Mouse (Mus musculus): Measurements from ENCODE around the gene Upk1b. TPM values are rescaled to one million over a fixed set of nuclear protein-coding genes. Genes with fewer than 3 reads are reported as not detected.
"Not testable (repeated sequence)": the region's sequence is repeated elsewhere in the genome, so short reads cannot be mapped to it uniquely, and the experiment has no call there.

The Upk1b gene
- not detected for polyA plus RNA-seq (2017; shearing (Covaris generic))

GRCm38 (mm10) chr16:38800091-38800490 lies at the start of gene Upk1b:
Gene Upk1b (minus strand): TSS chr16:38800328.
- no peak for ATAC-seq

GRCm38 (mm10) chr16:38828649-38829048 lies 28.5 kb upstream of the Upk1b start, which contains the start of gene 4930435E12Rik:
Gene 4930435E12Rik (minus strand): TSS chr16:38828749.
- ATAC-seq = no peak

- peak; percentile 71 for ATAC-seq
Observed at GRCm38 (mm10) chr16:38812521-38812920, 12.4 kb upstream of the Upk1b start.

- no peak for ATAC-seq
Observed at GRCm38 (mm10) chr16:38810196-38810595, 10.1 kb upstream of the Upk1b start.

GRCm38 (mm10) chr16:38807796-38808195 lies 7.7 kb upstream of the Upk1b start:
- ATAC-seq = not testable (repeated sequence)

- ATAC-seq = no peak
Observed at GRCm38 (mm10) chr16:38798957-38799450, 1.1 kb downstream of the Upk1b start.

GRCm38 (mm10) chr16:38793120-38793519 lies 7.0 kb downstream of the Upk1b start:
- ATAC-seq = no peak

GRCm38 (mm10) chr16:38789966-38790365 lies 10.2 kb downstream of the Upk1b start:
- ATAC-seq = no peak

GRCm38 (mm10) chr16:38789016-38789415 lies 11.1 kb downstream of the Upk1b start:
- no peak for ATAC-seq

GRCm38 (mm10) chr16:38785301-38785700 lies 14.8 kb downstream of the Upk1b start:
- no peak for ATAC-seq

GRCm38 (mm10) chr16:38782524-38783067 lies 17.5 kb downstream of the Upk1b start:
- no peak for ATAC-seq

GRCm38 (mm10) chr16:38781946-38782345 lies 18.2 kb downstream of the Upk1b start:
- ATAC-seq = no peak

- ATAC-seq = no peak
Observed at GRCm38 (mm10) chr16:38780960-38781572, 19.1 kb downstream of the Upk1b start.

GRCm38 (mm10) chr16:38776342-38776741 lies 23.8 kb downstream of the Upk1b start:
- ATAC-seq = no peak

- ATAC-seq = no peak
Observed at GRCm38 (mm10) chr16:38774964-38775746, 25.0 kb downstream of the Upk1b start.

GRCm38 (mm10) chr16:38772906-38773496 lies 27.1 kb downstream of the Upk1b start:
- ATAC-seq = no peak

- ATAC-seq = no peak
Observed at GRCm38 (mm10) chr16:38771145-38771544, 29.0 kb downstream of the Upk1b start.

GRCm38 (mm10) chr16:38769529-38769928 lies 30.6 kb downstream of the Upk1b start:
- ATAC-seq = no peak

- no peak for ATAC-seq
Observed at GRCm38 (mm10) chr16:38768386-38768785, 31.7 kb downstream of the Upk1b start.

- no peak for ATAC-seq
Observed at GRCm38 (mm10) chr16:38767761-38768160, 32.4 kb downstream of the Upk1b start.

- no peak for ATAC-seq
Observed at GRCm38 (mm10) chr16:38766671-38767070, 33.5 kb downstream of the Upk1b start.

- ATAC-seq = no peak
Observed at GRCm38 (mm10) chr16:38763508-38763907, 36.6 kb downstream of the Upk1b start.

GRCm38 (mm10) chr16:38762401-38762800 lies 37.7 kb downstream of the Upk1b start:
- ATAC-seq = no peak
